Mouse (Mus musculus) testis, adult 2 months (tissue): ENCODE measurements around the gene Lifr.

Experiments used
- CTCF ChIP-seq: fragments of 200-500 bp; IDR thresholded peaks from 2 replicates; pipeline ENCODE4 v1.5.1; 2012; ENCODE audit warnings: low read depth, mild to moderate bottlenecking, inconsistent platforms, low read length, moderate library complexity; ENCODE audit not compliant: control insufficient read depth, insufficient read depth, insufficient replicate concordance
- POLR2A ChIP-seq: fragments of 200-500 bp; IDR thresholded peaks from 2 replicates; pipeline ENCODE4 v1.6.1; 2012; ENCODE audit warnings: low read depth, mild to moderate bottlenecking, inconsistent platforms, low read length, moderate library complexity; ENCODE audit not compliant: control insufficient read depth

DNA sequence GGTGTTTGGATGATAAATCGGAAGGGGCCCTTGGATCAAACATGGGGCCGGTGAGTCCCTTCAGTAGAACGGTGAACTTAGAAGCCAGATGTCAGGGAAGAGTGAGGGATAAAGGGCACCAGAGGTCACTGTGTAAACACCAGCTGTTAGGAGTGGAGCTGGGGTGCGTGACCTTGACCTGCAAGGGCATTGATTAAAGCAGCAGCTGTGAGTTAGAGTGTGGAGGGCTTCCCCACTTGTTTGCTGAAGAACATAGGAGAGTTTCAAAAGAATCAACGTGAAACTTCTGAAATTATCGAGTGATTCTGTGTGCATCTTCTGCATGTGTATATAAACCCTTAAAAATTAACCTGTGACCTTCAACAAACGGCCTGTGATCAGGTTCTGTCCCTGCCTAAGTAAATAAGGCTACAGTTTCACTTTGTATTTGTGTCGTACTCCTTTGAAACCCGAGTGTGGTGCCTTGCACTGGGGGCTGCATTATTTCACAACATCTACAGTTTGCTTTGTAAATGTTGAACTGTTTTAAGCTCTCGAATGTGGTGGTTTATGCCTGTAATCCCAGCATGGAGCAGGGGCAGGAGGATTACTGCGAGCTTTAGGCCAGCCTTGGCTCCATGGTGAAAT lies 77.6 kb downstream of the Lifr start:
- TF ChIP-seq CTCF (no peak), POLR2A (no peak)
